Mouse (Mus musculus) R1 (cell line): Measurements from ENCODE around the gene Hoxb6.
A peak's percentile ranks its signal among the peaks of the same experiment; 100 is the strongest.

ENCODE experiments used
- DNase-seq: peaks from one replicate; pipeline ENCODE4 v3.0.0-alpha.2; 2018; ENCODE audit warnings: low read depth, low spot score

The Hoxb6 gene

DNA sequence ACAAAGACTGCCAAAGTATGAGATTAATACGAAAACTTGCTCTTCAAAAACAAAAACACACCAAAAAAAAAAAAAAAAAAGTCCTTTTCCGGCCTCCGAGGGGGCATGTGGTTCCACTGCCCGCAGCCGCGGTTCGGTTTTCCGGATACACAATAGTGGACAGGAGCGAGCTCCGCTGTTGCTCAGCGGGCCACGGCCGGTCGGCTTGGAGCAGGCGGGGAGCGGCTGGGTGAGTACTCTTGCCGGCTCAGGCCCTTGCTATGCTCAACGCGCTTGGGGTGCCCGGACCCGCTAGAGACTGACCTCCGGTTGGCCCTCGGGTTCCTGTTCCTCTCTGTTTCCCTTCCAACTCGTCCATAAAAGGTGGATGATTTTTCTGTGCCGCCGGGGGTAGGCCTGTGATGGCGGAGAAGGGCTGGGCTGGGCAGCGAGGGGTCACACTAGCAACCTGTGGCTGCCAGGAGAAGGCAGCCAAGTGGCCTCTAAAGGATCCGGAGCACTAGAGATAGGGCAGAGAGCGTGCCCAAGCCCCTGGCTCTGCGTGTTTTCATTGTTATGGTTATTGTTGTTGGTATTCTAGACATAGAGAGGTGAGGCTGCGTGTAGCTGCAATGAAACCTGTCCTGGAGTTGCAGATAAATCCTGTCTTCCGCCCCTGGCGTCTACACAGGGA lies 22.5 kb downstream of the Hoxb6 start:
- DNase-seq, result no peak

GRCm38 (mm10) chr11:96315344-96315681 lies 23.0 kb downstream of the Hoxb6 start:
- no peak for DNase-seq

DNA sequence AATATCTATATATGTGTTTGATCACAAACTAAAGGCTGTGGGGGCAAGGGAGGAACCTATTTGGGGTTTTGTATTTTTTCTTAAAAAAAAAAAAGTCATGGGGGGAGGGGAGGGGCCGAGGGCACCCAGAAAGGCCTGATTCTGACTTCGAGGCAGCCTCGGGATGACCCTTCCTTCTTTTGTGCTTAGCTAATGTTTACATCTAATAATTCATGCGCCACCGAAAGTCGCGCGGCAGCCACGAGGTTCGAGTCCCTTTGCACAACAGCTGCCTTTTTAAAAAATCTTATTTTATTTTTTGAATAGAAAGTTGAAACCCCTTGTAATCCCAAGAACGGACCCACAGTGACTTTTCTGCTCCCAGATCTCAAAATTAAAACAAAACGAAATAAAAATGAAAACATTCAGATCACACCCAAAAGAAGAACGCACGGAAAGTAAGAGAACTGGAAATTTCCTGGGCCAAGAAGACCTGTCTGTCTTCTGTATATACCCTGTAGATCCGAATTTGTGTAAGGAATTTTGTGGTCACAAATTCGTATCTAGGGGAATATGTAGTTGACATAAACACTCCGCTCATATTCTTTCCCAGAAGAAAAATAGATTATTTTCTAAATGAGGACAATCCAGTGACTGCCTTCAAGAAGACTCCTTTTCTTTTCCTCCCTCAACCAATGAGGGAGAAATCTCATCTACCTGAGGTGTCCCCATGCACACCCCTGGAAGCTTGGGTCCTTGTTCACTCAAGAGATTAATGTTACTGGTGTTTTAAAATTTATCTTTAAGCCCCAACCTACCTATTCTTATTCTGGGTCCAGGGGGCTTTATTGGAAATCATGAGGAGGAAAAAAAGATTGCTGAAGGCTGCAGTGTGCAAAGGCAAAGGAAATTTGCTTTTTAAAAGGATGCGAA lies 24.7 kb downstream of the Hoxb6 start:
- DNase-seq, result no peak

GRCm38 (mm10) chr11:96317608-96318367 lies 25.5 kb downstream of the Hoxb6 start, which contains the start of gene Hoxb4:
Gene Hoxb4, plus strand, starts transcription at chr11:96318267.
- peak; percentile 63 for DNase-seq

- peak; percentile 91 for DNase-seq
Measured at GRCm38 (mm10) chr11:96318368-96319070, 26.2 kb downstream of the Hoxb6 start.

DNA sequence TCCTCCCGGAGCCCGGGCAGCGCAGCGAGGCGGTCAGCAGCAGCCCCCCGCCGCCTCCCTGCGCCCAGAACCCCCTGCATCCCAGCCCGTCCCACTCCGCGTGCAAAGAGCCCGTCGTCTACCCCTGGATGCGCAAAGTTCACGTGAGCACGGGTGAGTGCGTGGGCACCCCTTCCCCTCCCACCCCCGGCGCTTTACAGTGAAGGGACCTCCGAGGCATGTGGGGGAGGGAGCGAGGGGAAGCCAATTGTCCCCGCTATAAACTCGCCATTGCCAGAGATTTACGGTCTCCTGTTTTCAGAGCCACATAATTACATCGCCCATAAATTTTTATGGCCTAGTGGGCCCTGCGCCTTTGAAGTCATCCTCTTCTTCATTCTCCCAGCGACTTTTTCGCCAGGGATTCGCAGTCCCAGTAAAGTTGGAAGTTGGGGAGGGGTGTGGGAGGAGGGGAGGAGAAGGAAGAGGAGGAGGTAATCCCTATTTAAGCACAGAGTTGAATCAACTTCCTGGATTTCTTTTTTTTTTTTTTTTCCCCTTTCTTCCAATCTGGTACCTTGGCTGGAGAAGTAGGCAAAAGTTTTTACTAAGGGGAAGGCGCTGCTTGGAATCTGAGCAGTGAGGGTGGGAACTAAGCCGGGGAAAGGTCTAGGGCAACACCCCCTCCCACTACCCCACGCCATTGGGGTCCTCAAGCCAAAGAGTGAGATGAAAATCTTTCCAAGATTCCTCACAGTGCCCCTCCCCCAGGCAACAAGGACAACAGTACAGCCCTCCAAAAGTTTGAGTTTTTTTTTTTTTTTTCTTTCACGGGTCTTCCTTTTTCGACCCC lies 27.0 kb downstream of the Hoxb6 start:
- DNase-seq, result peak; percentile 56

- peak; percentile 50 for DNase-seq
Measured at GRCm38 (mm10) chr11:96319910-96320309, 27.6 kb downstream of the Hoxb6 start.

DNA sequence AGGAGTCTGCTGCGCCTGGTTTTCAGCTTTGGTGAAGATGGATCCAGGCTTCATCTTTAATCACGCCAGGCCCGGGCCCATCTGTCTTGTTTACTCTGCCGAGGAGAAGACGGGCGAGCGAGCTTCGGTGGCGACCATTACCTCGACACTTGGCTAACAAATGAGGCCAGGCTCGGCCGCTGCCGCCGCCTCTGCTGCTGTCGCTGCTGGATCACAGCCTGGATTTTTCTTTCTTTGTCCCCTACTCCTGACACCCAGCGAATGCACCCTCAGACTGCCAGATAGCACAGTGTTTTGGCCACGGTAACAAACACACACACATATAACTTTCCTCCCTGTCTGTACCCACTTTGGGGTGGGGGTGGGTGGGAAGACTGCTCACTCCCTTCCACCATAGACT lies 28.4 kb downstream of the Hoxb6 start:
- no peak for DNase-seq

- no peak for DNase-seq
Measured at GRCm38 (mm10) chr11:96321846-96322245, 29.6 kb downstream of the Hoxb6 start.

- DNase-seq, result no peak
Measured at GRCm38 (mm10) chr11:96322738-96323137, 30.5 kb downstream of the Hoxb6 start.

DNA sequence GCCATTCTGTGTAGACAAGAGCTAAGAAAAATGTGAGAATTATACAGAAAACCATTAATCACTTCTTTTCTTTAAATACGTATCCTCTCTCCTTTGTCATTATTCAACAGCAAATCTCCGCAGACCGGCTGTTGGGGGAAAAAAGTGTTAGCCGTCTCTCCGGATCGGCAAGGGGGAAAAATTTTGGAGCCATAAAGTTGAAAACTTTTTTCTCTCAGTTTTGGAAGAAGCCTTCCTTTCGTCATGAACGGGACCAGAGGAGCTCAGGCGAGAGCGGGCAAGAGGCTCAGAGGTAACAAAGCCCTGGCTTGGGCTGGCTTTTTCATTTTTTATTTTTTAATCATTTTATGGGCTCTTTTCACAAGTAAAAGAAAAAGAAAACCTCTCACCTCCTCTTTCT lies 30.9 kb downstream of the Hoxb6 start, which contains the start of gene Hoxb3:
Hoxb3 (plus strand) TSS at position 173 of the 400 bp plus-strand sequence.
- no peak for DNase-seq

DNA sequence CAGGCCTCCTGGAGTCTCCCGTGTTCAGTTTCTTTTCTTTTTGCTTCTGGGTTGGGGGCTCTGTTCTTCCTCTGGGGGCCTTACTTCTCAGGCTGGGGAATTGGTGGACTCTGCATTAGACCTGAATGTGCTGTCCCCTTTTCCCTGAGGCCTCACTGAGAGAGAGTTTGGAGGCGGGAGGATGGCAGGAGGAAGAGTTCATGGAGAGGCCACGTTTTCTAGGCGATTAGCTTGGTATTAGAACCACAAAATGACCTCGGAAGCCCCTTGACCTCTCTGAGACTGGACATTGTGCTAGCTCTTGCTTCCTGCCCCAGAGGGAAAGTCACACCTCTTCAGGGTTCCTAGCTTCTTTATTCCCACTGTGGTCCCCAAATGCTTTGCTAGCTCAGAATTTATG lies 31.8 kb downstream of the Hoxb6 start:
- no peak for DNase-seq

DNA sequence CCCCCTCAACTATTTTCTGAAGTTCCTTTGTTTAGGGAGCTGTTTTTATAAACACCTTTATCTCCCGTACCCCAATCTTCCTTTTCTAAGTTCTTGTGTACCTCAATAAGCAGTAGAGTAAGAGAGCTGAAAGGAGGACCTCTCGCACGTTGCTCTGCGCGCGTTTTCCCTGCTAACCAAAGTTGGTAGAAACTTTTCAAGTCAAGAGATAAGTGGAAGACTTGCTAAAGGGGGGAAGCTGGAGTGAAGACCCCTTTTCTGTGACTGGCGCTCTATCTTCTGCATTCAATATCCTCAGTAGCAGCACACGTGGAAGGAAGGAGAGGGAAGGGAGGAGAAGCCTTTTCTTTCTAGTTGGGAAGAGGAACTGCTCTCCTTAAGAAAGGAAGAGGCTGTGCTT lies 32.7 kb downstream of the Hoxb6 start:
- no peak for DNase-seq

- DNase-seq, result peak; percentile 47
Measured at GRCm38 (mm10) chr11:96325747-96326212, 33.5 kb downstream of the Hoxb6 start.

DNA sequence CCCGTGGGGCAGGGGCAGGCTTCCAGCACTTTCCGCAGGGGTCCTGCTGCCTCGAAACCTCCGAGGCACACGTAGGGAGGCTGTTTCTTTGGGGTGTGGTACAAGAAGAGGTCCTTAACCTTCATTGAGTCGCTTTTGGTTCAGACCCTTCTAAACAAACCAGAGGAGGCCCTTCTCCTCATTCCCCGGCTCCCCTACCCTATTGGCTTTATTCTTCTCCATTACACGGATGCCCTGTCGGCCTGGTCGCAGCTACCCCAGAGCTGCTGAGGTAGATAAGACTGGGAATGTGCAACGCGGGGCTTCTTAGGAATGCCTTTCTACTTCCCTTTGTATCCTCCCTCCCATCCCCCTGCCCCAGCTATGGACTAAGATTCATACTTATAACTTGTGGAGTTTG lies 34.4 kb downstream of the Hoxb6 start:
- no peak for DNase-seq

DNA sequence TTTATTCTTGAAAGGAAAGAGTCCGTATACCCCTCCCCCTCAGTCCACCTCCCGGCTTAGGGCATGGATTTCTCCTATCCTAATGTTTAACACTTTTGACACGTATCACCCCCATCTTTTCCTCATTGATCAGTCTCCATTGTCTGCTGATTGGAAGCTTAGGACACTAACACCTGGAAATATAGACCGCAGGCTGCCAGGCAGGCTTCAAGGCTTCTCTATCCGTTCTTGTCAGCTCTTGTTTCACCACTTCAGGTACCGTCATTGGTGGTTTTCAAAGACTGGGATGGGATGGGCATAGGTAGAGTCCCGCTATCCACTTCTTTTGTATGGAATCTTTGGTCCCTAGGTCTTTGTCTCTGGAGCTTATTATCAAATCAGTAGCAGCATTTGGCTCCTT lies 34.8 kb downstream of the Hoxb6 start:
- DNase-seq, result no peak

DNA sequence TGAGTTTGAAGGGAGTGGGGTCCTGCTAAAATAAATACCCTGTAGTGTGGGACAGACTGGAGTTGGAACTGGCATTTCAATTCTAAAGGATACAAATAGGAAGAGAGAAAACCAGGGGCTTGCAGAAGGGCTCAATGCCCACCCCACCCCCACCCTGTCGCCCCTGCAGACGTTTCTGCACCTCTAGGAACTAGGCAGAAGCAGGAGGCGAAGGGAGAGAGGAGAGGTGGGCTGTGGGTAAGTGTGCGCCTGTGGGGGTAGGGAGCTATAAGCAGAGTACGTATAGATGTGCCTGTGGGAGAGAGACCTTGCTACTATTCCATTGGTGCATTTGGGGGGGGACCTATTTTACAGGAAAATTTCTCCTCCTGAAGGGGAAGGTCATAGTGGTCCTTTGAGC lies 35.5 kb downstream of the Hoxb6 start:
- DNase-seq, result no peak

- DNase-seq, result no peak
Measured at GRCm38 (mm10) chr11:96328605-96329004, 36.3 kb downstream of the Hoxb6 start.

- DNase-seq, result peak; percentile 55
Measured at GRCm38 (mm10) chr11:96332105-96332504, 39.8 kb downstream of the Hoxb6 start.

DNA sequence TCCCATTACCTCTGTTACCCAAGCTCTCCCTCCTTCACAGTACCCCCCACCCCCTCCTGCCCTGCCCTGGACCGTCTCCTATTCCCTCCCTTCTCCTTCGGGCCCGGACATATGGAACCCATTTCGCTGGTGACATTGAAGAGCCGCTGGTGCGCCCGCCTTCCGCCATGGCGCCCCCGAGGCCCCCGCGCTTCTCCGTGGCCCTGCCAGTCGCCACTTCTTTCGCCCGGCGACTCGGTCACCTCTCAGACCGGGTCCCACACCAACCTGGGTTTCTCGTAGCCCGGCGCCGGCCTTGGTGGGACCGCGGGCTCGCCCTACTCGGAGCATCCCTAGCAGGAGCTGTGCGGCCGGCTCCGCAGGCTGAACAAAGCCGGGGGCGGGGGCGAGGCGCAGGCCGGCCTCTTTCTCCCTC lies 40.3 kb downstream of the Hoxb6 start:
- no peak for DNase-seq
